Mouse (Mus musculus): ENCODE results near the gene Atg9a. TPM values are rescaled to one million over a fixed set of nuclear protein-coding genes. Genes with fewer than 3 reads are reported as not detected.

The Atg9a gene
- polyA plus RNA-seq, 1 experiment = 120 TPM

DNA sequence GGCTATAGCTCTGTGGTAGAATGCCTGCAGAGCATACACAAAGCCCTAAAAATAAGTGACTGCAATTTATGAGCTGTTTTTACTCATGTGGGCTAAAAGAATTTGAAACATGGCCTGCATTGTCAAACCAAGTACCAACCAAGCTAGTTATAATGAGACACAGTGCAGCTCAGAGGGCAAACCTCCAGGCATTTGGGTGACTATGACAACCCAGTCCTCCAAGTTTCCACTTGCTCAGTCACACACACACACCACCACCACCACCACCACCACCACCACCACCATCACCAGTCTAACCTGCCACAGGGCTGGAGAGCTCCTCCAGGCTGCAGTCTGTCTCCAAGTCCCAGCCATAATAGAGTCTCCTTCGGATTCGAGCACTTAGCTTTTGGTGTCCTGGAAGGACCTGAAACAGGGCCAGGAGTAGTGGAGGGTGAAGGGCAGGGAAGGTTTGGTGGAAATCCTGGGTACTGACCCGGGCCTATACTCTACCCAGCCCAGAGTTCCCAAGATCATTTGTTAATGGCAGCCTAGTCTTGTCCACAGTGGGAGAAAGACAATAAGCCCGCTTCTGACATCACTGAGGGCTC is 51.3 kb downstream of the Atg9a start:
- DNase-seq = no peak
- WGBS = 15% methylated on average over 4 of the region's 4 CpGs
- TF ChIP-seq POLR2A (IDR thresholded peaks at IDR 0.05; ENCODE audit: borderline replicate concordance, insufficient read depth, low read length) = no peak
- TF ChIP-seq CTCF (IDR thresholded peaks at IDR 0.05; ENCODE audit: borderline replicate concordance, insufficient read depth, low read depth, low read length) = no peak
- Histone ChIP-seq H3K27ac (ENCODE audit: insufficient read depth, low read length) (peak overlapping the region; percentile 69; the same call in 1 of the 2 replicates), H3K27me3 (ENCODE audit: control insufficient read depth, insufficient read depth, low read length) (no peaks in the 10 kb centered on the region), H3K4me1 (ENCODE audit: control insufficient read depth, insufficient read depth, low read length) (peaks cover 16% of the 10 kb centered on the region), H3K4me3 (replicated peaks; ENCODE audit: insufficient read depth, low read depth, low read length) (peak overlapping the region; percentile 80)

DNA sequence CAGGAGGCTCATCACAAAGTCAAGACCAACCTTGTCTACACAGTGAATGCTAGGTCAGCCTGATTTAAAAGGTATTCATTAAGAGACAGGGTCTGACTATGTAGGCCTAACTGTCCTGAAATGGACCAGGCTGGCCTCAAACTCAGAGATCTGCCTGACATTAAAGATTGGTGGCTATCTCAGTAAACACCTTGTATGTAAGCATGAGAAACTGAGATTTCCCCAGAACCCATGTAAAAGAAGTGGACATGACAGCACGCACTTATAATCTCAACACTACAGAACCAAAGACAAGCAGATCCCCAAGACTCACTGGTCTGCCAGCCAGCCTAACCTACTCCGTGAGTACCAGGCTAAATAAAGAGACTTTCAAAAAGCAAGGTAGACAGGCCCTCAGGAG is 53.5 kb downstream of the Atg9a start:
- 94% methylated on average over 2 of the region's 2 CpGs for WGBS
- Histone ChIP-seq H3K4me1 (ENCODE audit: control insufficient read depth, insufficient read depth, low read length) (no peaks in the 10 kb centered on the region; the same call in 1 of the 2 replicates), H3K27me3 (ENCODE audit: control insufficient read depth, insufficient read depth, low read length) (no peaks in the 10 kb centered on the region), H3K27ac (ENCODE audit: insufficient read depth, low read length) (no peak overlapping the region), H3K4me3 (replicated peaks; ENCODE audit: insufficient read depth, low read depth, low read length) (no peak overlapping the region)
- DNase-seq = no peak
- TF ChIP-seq CTCF (IDR thresholded peaks at IDR 0.05; ENCODE audit: borderline replicate concordance, insufficient read depth, low read depth, low read length) = no peak
- TF ChIP-seq POLR2A (IDR thresholded peaks at IDR 0.05; ENCODE audit: borderline replicate concordance, insufficient read depth, low read length) = no peak

DNA sequence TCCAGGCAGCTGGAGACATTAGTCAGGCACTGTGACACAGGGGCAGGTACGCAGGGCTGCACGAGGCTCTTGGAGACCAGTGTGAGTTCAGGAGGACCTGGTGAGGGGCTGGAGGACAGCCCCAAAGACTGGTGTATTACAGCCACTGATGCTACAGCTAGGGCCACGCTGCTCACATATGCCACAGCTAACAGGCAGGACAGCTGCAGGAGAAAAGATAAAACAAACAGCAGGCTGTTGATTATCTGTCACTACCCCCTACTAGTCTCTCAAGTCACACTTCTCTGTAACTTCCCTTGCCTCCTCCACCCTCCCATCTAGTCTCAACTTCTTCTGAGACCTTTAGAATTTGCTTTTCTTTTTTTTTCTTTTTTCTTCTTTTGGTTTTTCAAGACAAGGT is 55.3 kb downstream of the Atg9a start:
- no peak for DNase-seq
- Histone ChIP-seq H3K4me3 (replicated peaks; ENCODE audit: insufficient read depth, low read depth, low read length) (no peak overlapping the region), H3K4me1 (ENCODE audit: control insufficient read depth, insufficient read depth, low read length) (no peaks in the 10 kb centered on the region), H3K27me3 (ENCODE audit: control insufficient read depth, insufficient read depth, low read length) (no peaks in the 10 kb centered on the region), H3K27ac (ENCODE audit: insufficient read depth, low read length) (no peak overlapping the region)
- WGBS = 82% methylated on average over 3 of the region's 3 CpGs
- TF ChIP-seq POLR2A (IDR thresholded peaks at IDR 0.05; ENCODE audit: borderline replicate concordance, insufficient read depth, low read length) (no peak), CTCF (IDR thresholded peaks at IDR 0.05; ENCODE audit: borderline replicate concordance, insufficient read depth, low read depth, low read length) (no peak)

DNA sequence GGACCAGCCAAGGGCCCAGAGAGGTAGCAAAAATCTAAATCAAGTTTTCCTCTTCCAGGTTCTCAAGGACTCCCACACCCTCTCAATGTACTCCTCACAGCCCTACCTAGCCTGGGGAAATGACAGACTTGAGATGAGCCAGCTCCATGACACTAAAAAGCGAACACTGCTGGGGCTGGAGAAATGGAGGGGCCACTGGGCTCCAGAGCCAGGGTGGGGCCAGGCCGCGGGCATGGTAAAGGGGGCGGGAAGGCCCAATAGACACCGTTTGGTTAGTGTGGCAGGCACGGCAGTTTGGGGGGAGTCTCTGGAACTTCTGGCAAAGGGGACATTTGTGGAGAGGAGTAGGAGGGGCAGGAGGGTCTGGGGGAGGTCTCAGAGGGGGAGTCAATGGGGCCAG is 55.7 kb downstream of the Atg9a start:
- WGBS = 85% methylated on average over 6 of the region's 6 CpGs
- no peak overlapping the region for H3K4me3 ChIP-seq (replicated peaks; ENCODE audit: insufficient read depth, low read depth, low read length)
- DNase-seq = no peak
- no peaks in the 10 kb centered on the region for H3K4me1 ChIP-seq (ENCODE audit: control insufficient read depth, insufficient read depth, low read length)
- H3K27ac ChIP-seq (ENCODE audit: insufficient read depth, low read length) = no peak overlapping the region
- no peak for TF ChIP-seq CTCF (IDR thresholded peaks at IDR 0.05; ENCODE audit: borderline replicate concordance, insufficient read depth, low read depth, low read length)
- TF ChIP-seq POLR2A (IDR thresholded peaks at IDR 0.05; ENCODE audit: borderline replicate concordance, insufficient read depth, low read length) = no peak
- H3K27me3 ChIP-seq (ENCODE audit: control insufficient read depth, insufficient read depth, low read length) = no peaks in the 10 kb centered on the region

DNA sequence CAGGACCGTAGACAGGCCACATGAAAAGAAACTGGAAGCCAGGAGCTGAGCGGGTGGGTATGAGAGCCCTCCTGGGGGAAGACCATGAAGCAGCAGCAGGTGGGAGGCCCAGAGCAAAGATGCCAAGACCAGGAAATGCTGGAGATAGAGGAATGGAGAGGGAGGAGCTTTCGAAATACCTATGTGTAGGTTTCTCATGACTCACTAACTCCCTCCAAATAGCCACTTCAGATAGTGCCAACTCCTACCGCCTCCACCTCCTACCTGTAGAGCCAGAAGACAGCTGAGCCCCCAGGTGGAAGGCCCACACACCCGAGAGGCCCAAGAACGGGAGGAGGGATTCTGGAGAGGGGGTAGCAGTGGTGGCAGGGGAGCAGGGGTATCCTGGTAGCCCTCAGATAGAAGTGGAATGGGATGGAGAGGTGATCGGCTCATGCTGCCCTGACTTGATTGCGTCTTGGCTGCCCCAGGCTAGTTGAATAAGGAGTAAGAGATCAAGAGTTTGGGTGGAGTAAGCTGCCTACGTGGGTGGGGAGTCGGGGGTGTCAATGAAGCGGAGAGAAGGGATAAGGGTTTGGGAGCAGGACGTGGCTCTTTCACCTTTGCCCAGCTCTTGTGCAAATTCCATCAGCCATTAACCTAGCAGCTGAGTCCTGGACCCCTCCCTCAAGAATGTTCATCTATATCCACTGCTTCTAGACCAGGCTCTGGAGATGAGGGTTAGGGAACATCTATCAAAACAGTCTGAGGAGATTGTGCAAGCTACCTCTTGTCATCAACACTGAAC is 58.4 kb downstream of the Atg9a start, which contains the start of gene Slc23a3:
Gene Slc23a3 (minus strand): TSS at position 470 of the 787 bp plus-strand sequence.
- whole genome bisulfite sequencing = 64% methylated on average over 12 of the region's 12 CpGs
- TF ChIP-seq POLR2A (IDR thresholded peaks at IDR 0.05; ENCODE audit: borderline replicate concordance, insufficient read depth, low read length) (no peak), CTCF (IDR thresholded peaks at IDR 0.05; ENCODE audit: borderline replicate concordance, insufficient read depth, low read depth, low read length) (no peak)

More for the DNA sequence above, 58.4 kb downstream of the Atg9a start, which contains the start of gene Slc23a3:
- no peaks in the 10 kb centered on the region for H3K4me1 ChIP-seq (ENCODE audit: control insufficient read depth, insufficient read depth, low read length)
- H3K4me3 ChIP-seq (replicated peaks; ENCODE audit: insufficient read depth, low read depth, low read length) = no peak within 1 kb of the TSS
- H3K27ac ChIP-seq (ENCODE audit: insufficient read depth, low read length) = no peak within 1 kb of the TSS
- DNase-seq = no peak
- no peaks in the 10 kb centered on the region for H3K27me3 ChIP-seq (ENCODE audit: control insufficient read depth, insufficient read depth, low read length)

Other genes with a start within 250 kb of the Atg9a start
- 0.33 and 0.49 TPM in 2 replicates for gene Ihh, start 240.5 kb downstream of the Atg9a start, polyA plus RNA-seq (2012; rRNA removed)
- 1.8 and 2.8 TPM in 2 replicates for gene Nhej1, start 67.0 kb downstream of the Atg9a start, polyA plus RNA-seq (2012; rRNA removed)
- not detected in 2 replicates for gene Slc23a3, start 58.3 kb downstream of the Atg9a start, polyA plus RNA-seq (2012; rRNA removed)
- gene Cnppd1, start 49.5 kb downstream of the Atg9a start, polyA plus RNA-seq (2012; rRNA removed) = 39.0 and 41.4 TPM in 2 replicates
- 261 and 276 TPM in 2 replicates for gene Retreg2, start 49.4 kb downstream of the Atg9a start, polyA plus RNA-seq (2012; rRNA removed)
- gene Zfand2b, start 23.6 kb downstream of the Atg9a start, polyA plus RNA-seq (2012; rRNA removed) = 58.0 and 61.6 TPM in 2 replicates
- 19.2 and 22.4 TPM in 2 replicates for gene Abcb6, start 11.8 kb downstream of the Atg9a start, polyA plus RNA-seq (2012; rRNA removed)
- gene Ankzf1, start within 50 bp of the Atg9a start, polyA plus RNA-seq (2012; rRNA removed) = 41.0 and 44.6 TPM in 2 replicates
- 10.8 TPM in 2 replicates for gene Glb1l, start 18.6 kb upstream of the Atg9a start, polyA plus RNA-seq (2012; rRNA removed)
- gene Stk16, start 18.6 kb upstream of the Atg9a start, polyA plus RNA-seq (2012; rRNA removed) = 161 and 167 TPM in 2 replicates
- gene Tuba4a, start 27.7 kb upstream of the Atg9a start, polyA plus RNA-seq (2012; rRNA removed) = 385 and 391 TPM in 2 replicates
- gene A630095N17Rik, start 39.9 kb upstream of the Atg9a start, polyA plus RNA-seq (2012; rRNA removed) = not detected in 2 replicates
- 139 and 153 TPM in 2 replicates for gene Dnajb2, start 44.2 kb upstream of the Atg9a start, polyA plus RNA-seq (2012; rRNA removed)
- 172 and 180 TPM in 2 replicates for gene Ptprn, start 72.3 kb upstream of the Atg9a start, polyA plus RNA-seq (2012; rRNA removed)
- 226 and 275 TPM in 2 replicates for gene Resp18, start 86.2 kb upstream of the Atg9a start, polyA plus RNA-seq (2012; rRNA removed)
- gene Dnpep, start 125.8 kb upstream of the Atg9a start, polyA plus RNA-seq (2012; rRNA removed) = 87.0 and 87.1 TPM in 2 replicates
- gene Des, start 168.1 kb upstream of the Atg9a start, polyA plus RNA-seq (2012; rRNA removed) = 2.0 and 2.1 TPM in 2 replicates
- 122 and 143 TPM in 2 replicates for gene Speg, start 183.1 kb upstream of the Atg9a start, polyA plus RNA-seq (2012; rRNA removed)
- gene Gmppa, start 243.7 kb upstream of the Atg9a start, polyA plus RNA-seq (2012; rRNA removed) = 155 and 187 TPM in 2 replicates

All from cerebellum, adult 2 months (tissue).